Mouse (Mus musculus) cerebellum, postnatal 4 days (tissue): ENCODE measurements around the gene Spint2.
A peak's percentile ranks its signal among the peaks of the same experiment; 100 is the strongest.

ENCODE experiments used
- DNase-seq, 2 experiments: peaks; one replicate each; pipeline ENCODE4 v3.0.0; 2022; ENCODE audit warnings: low spot score in 2 of 2, mixed read lengths in 1 of 2

Gene Spint2

DNA sequence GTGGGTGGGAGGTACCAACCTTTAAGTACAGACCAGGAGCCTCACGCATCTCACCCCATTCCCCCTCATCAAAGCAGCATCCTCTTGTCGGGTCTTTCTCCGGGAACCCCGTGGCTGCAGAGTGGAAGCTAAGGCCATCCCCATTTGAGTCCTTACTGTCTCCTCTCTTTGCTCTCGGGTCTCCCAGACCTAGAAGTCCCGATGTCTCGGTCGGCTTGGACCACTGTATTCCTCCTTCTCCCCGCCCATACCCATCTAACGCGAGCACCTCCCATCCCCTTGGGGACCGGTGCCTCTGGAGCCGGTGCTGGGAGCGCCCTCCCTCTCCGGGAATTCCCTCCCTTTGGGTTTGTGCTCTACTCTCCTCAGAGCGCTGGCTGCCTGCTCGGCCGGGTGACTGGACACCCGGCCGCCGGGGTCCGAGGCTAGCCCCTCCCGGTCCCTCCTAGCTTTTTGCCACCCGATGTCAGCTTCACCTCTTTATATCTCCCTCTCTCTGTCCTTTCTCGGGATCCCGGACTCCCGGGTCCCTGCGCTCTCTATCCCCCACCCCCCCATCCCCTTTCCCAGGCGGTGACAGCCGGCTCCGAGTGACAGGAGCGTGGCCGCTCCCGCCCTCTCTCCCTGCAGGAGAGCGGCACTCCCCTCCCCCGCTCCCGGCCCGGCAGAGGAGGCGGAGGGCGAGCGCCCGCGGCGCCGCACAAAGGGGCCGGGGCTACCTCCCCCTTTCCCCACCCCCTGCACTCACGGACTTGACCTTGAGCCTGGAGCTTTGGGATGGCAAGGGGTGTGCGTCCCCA lies 23.0 kb upstream of the Spint2 start:
- DNase-seq: no peak

GRCm38 (mm10) chr7:29303738-29304462 lies 22.2 kb upstream of the Spint2 start, which contains the start of gene Dpf1:
Gene Dpf1 (plus strand): TSS chr7:29303951.
- DNase-seq: peak; percentile 71 to 84

- DNase-seq: no peak
Observed at GRCm38 (mm10) chr7:29302641-29303040, 20.9 kb upstream of the Spint2 start.

DNA sequence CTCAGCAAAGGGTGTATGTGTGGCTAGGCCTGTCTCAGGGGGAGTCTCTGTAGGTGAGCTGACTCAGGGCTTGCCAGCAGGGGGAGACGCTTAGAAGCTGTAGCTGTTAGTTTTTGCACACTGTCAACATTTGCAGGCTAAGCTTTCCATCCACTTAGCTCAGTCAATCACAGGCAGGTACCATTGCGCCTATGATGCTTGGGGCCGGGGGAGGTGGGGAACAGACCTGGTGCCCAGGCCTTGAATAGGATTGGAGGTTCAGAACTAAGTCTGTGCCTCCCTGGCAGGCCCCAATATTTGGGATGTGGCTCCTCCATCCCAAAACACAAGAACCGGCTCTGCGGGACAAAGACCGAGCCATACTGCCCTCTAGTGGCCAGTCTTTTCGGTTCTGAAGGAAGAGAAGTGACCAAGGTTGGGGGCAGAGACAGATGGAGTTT lies 19.4 kb upstream of the Spint2 start:
- DNase-seq: peak in 1 of 2 experiments; percentile 78

DNA sequence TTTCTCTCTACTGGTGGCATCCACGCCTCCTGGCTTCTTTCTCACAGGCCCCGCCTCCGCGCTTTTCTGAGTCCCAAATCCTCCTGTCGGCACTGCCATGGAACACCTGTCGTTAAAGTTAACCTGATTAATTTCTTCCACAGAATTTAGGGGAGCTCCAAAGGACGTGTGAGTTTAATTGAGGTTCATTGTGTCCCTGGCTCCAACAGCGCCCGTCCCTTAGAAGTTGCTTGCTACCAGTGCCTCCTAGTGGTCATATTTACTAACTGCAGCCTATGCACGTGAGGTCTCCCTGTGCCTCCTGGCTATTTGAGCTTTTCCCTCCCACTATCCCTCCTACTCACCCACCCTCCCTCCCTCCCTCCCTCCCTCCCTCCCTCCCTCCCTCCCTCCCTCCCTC lies 15.3 kb upstream of the Spint2 start:
- DNase-seq: no peak

- no peak for DNase-seq
Observed at GRCm38 (mm10) chr7:29295861-29296647, 14.3 kb upstream of the Spint2 start.

GRCm38 (mm10) chr7:29294111-29294761 lies 12.5 kb upstream of the Spint2 start:
- no peak for DNase-seq

DNA sequence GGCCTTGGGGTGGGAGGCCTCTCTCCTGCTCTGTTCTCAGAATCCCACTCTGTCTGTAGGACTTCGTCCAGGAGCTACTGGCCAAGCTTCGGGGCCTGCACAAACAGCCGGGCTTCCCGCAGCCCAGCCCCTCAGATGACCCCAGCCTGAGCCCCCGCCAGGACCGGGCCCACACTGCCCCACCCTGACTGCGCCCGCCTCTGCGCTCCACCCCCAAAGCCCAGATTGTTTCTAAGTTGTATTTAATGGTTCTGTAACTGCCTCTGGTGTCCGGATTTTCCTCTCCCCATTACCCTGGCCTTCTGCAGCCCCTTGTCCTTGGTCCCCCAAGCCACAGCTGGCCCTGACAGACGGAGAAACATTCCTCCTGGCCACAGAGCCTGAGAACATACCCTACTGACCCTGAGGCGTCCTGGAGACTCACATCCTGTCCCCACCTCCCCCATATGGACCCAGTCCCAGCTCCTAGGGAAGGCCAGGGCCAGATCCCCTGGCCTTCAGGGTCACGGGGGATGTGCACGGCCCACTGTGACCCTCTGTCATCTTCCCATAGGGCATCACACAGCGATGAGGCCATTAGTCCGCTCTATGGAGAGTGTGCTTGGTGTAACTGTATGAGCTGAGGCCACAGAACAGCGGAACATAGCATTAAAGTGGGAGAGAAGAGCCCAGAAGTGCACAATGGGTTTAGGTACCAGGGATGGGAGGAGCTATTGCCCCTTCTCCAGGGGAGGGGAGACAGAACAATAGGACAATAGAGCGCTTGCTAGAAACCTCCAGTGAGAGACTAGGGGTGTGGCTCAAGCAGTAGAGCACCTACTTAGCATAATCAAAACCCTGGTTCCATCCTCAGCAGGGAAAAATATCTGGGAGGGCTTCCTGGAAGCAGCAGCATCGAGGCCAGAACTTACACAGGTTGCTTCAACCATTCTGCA lies 11.7 kb upstream of the Spint2 start:
- no peak for DNase-seq

- no peak for DNase-seq
Observed at GRCm38 (mm10) chr7:29292458-29293098, 10.9 kb upstream of the Spint2 start.

GRCm38 (mm10) chr7:29291616-29292457 lies 10.1 kb upstream of the Spint2 start:
- DNase-seq: no peak

- no peak for DNase-seq
Observed at GRCm38 (mm10) chr7:29290691-29291485, 9.2 kb upstream of the Spint2 start.

GRCm38 (mm10) chr7:29289856-29290255 lies 8.1 kb upstream of the Spint2 start:
- DNase-seq: no peak

GRCm38 (mm10) chr7:29288942-29289638 lies 7.4 kb upstream of the Spint2 start, which contains the start of gene Ppp1r14a:
Gene Ppp1r14a (plus strand): TSS chr7:29289308.
- peak; percentile 59 to 82 for DNase-seq

- DNase-seq: no peak
Observed at GRCm38 (mm10) chr7:29288079-29288478, 6.4 kb upstream of the Spint2 start.

DNA sequence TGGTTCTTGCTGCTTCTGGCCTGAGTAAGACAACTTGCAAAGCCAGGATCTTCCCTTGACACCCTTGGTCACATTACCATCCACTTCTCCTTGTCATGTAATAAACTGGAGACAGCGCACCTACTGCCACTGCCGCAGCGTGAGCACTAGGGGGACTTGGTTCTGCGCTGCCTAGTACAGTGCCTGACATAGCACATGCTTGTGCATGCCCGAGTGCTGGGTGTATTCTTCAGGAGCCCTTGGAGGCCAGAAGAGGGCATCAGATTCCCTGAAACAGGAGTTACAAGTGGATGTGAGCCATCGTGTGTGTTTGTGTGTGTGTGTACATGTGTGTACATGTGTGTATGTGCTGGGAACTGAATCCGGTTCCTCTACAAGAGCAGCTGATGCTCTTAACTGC lies 5.8 kb upstream of the Spint2 start:
- DNase-seq: no peak

DNA sequence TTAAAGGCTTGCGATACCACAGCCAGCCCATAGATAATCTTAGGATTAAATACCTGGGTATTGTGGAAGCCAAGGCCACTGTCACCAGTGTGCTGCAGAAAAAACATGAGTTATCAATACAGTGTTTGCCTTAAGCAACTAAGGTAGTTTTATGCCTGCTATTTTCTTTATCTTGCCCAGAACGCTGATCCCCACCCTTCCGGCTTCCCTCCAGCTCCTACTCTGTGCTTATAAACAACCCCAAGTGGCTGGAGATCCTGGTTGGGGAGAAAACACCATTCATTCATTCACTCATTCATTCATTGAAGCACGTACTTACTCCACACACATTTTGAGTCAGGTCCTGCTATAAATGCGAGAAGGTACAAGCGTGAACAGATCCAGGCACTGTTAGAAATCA lies 2.8 kb upstream of the Spint2 start:
- DNase-seq: no peak

- no peak for DNase-seq
Observed at GRCm38 (mm10) chr7:29283876-29284275, 2.2 kb upstream of the Spint2 start.
